Mouse (Mus musculus) spleen, postnatal 36 days (tissue): ENCODE results near the gene Ccdc86.

Source experiments
- DNase-seq, 2 experiments: peaks; one replicate each; pipeline ENCODE4 v3.0.0; 2022; ENCODE audit warnings: low spot score in 2 of 2, mixed read lengths in 1 of 2

Gene Ccdc86

GRCm38 (mm10) chr19:10914291-10914690 lies 34.8 kb downstream of the Ccdc86 start:
- no peak for DNase-seq

GRCm38 (mm10) chr19:10909087-10909721 lies 39.9 kb downstream of the Ccdc86 start:
- no peak for DNase-seq

- DNase-seq = peak; percentile 35 to 38
Observed at GRCm38 (mm10) chr19:10907891-10908290, 41.2 kb downstream of the Ccdc86 start.

GRCm38 (mm10) chr19:10905728-10906000 lies 43.4 kb downstream of the Ccdc86 start:
- no peak for DNase-seq

GRCm38 (mm10) chr19:10904927-10905727 lies 43.9 kb downstream of the Ccdc86 start:
- peak; percentile 18 to 37 for DNase-seq

- DNase-seq = no peak
Observed at GRCm38 (mm10) chr19:10904512-10904911, 44.6 kb downstream of the Ccdc86 start.

- no peak for DNase-seq
Observed at GRCm38 (mm10) chr19:10901046-10901445, 48.0 kb downstream of the Ccdc86 start.

GRCm38 (mm10) chr19:10900315-10900714 lies 48.8 kb downstream of the Ccdc86 start:
- DNase-seq = no peak

- no peak for DNase-seq
Observed at GRCm38 (mm10) chr19:10897491-10897890, 51.6 kb downstream of the Ccdc86 start.

- no peak for DNase-seq
Observed at GRCm38 (mm10) chr19:10896849-10897248, 52.2 kb downstream of the Ccdc86 start.

- DNase-seq = no peak
Observed at GRCm38 (mm10) chr19:10895708-10896107, 53.4 kb downstream of the Ccdc86 start.

GRCm38 (mm10) chr19:10895016-10895528 lies 54.0 kb downstream of the Ccdc86 start, which contains the start of gene Prpf19:
Gene Prpf19 (plus strand): TSS chr19:10895231.
- DNase-seq = peak; percentile 97

- no peak for DNase-seq
Observed at GRCm38 (mm10) chr19:10892201-10892600, 56.9 kb downstream of the Ccdc86 start.
